Mouse (Mus musculus): ENCODE measurements around the gene Kif18b. TPM values are rescaled to one million over a fixed set of nuclear protein-coding genes. Genes with fewer than 3 reads are reported as not detected.

Gene Kif18b
- total RNA-seq, 2 experiments from 2014 or later = 0.27 to 0.40 TPM

- peak in 1 of 2 experiments; percentile 29 for DNase-seq
These were observed 12.7 kb upstream of the Kif18b start for GRCm38 (mm10) chr11:102937529-102938182.

GRCm38 (mm10) chr11:102936272-102936671 lies 11.3 kb upstream of the Kif18b start:
- DNase-seq = no peak

DNA sequence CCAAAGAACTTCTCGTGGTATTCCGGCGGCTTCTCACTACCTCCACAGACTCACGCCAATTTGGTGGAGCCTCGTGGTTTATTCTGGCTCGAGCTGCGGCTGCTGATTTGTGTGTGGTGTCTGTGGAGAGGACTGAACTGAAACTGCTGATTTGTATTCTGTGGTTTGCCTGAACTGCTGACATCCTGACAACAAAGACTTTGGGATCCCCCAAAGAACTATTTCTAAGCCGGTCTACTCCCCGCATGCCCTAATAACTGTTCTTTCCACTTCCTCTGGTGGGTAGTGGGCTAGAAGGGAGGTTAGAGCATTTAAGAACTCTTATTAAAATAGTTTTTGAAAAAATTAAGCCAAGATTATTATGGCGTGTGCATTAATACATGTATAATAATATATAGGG lies 5.7 kb upstream of the Kif18b start:
- no peak for DNase-seq

- no peak for DNase-seq
These were observed 410 bp upstream of the Kif18b start for GRCm38 (mm10) chr11:102925351-102925717.

GRCm38 (mm10) chr11:102921491-102921890 lies 3.4 kb downstream of the Kif18b start:
- no peak for DNase-seq

DNA sequence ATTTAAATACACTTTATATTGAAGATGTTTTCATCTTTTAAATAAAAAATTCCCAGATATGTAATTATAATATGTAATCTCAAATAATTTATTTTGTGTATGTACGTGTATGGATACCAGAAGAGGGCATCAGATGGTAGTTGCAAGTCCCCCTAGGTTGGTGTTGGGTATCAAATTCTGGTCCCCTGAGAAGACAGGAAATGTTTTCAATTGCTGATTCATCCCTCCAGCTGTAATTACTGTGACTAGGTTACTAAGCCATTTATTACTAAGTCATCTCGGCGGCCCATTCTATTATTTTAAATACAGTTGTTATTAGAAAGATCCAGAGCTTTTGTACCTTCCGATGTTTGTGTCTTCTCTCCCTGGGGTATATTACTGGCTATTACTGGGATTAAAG lies 6.8 kb downstream of the Kif18b start:
- no peak for DNase-seq

DNA sequence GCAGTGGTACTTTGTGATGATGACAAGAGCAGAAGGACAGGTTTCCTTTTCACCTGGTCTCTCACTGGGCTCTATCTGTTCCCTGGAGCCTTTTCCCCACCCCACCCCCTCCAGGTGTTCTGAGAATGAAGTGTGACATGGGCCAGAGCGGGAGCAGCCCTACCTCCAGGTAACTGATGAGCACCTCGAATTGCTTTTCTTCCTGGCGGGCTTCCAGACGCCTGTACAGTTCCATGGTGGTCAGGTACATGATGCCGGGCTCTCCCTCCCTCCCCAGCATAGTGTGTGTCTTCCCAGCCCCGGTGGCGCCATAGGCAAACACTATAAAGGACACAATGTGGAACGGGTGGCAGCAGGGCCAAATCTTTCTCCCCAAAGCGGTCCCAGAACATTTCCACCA lies 9.5 kb downstream of the Kif18b start:
- DNase-seq = no peak

DNA sequence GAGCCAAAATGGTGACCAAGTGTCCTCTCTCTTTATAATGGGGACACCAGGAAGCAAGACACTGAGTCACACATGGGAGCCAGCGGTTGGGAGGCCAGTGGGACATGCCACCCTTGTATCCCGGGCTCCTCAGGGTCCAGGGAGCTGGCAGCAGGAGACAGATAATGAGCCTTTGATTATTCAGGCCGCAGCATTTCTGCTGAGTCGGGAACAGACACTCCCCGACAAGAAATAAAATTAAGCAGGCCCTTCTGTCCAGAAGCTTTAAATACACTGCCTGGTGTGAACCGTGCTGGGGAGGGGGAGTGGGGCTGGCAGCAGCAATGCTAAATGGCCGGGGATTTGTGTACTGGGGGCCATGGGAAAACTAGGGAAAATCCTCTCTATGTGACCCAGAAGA lies 13.5 kb downstream of the Kif18b start:
- DNase-seq = no peak

GRCm38 (mm10) chr11:102903654-102904053 lies 21.3 kb downstream of the Kif18b start:
- no peak for DNase-seq

- no peak for DNase-seq
These were observed 22.8 kb downstream of the Kif18b start for GRCm38 (mm10) chr11:102902107-102902506.

DNA sequence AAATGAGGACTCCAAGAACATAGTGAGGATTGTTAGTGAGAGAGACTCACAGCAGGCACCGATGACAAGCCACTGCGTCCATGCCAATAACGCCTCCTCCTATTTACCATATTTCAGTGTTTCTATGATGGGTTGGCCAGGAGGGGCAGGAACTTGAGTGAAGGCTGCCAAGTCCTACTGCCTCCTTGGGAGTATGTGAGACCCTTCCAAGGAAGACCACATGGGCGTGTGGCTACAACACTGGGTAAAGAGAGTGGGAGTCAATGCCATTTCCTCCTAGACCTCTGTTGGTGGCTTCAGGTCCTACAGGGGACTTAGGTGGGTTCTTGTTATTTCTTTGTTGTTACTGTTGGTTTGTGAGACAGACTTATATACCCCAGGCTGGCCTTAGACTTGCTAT lies 23.7 kb downstream of the Kif18b start:
- DNase-seq = no peak

DNA sequence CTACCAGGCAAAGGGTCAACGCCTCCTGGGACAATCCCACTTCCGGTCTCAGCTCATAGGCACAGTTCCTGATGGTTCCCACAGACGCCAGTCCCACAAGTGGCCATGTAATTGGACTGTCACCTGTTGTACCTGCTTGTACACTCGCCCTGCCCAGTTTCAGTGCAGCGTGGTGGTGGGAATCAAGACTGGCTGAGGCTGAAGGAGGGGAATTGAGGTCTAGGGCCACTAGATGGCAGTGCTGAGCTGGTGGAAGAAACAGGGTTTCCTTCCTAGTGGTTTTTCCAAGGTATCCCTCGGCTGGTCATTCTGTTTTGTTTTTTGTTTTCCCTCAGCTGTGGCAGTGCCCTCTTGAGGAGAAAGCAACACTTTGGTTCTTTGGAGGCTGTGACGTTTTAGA lies 24.2 kb downstream of the Kif18b start, which contains the start of gene Gfap:
Gene Gfap, minus strand, starts transcription at position 150 of the 400 bp plus-strand sequence.
- DNase-seq = peak; percentile 82 to 85

DNA sequence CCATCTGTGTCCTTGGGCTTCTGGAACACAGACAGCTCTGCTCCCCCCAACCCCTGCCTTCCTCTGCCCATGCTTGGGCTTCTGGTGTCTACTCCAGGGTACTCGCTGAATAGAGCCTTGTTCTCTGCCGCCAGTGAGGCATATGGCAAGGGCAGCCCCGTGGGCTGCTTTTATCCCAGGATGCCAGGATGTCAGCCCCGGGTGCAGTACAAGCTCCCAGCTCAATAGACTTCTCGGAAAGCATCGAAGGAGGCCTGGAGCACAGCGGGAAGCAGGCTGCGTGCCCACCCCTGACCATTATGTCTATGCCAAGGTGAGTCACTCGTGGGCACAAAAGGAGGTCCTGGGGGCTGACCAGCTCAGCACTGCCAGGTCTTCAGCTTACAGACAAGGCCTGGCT lies 26.5 kb downstream of the Kif18b start:
- peak; percentile 60 to 71 for DNase-seq

- DNase-seq = no peak
These were observed 28.3 kb downstream of the Kif18b start for GRCm38 (mm10) chr11:102896641-102897040.

- DNase-seq = no peak
These were observed 29.1 kb downstream of the Kif18b start for GRCm38 (mm10) chr11:102895779-102896178.

GRCm38 (mm10) chr11:102894716-102895115 lies 30.2 kb downstream of the Kif18b start:
- DNase-seq = no peak

DNA sequence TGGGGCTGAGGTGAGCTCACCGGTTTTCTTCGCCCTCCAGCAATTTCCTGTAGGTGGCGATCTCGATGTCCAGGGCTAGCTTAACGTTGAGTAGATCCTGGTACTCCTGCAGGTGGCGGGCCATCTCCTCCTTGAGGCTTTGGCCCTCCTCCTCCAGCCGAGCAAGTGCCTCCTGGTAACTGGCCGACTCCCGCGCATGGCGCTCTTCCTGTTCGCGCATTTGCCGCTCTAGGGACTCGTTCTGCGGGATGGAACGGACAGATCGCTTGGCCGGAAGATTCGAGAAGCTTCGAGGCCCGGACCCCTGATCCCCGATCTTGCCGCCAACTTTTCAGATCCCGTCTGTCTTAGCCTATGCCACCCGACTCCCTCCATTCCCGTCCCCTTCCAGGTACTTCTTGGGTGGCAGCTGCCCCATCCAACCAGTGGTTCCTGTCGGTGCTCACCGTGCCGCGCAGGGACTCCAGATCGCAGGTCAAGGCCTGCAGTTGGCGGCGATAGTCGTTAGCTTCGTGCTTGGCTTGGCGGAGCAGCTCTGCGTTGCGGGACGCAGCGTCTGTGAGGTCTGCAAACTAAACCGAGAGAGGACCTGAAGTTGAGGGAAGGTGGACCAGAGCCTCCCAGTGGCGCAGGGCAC lies 31.8 kb downstream of the Kif18b start:
- DNase-seq = no peak

- DNase-seq = no peak
These were observed 34.8 kb downstream of the Kif18b start for GRCm38 (mm10) chr11:102890096-102890495.

DNA sequence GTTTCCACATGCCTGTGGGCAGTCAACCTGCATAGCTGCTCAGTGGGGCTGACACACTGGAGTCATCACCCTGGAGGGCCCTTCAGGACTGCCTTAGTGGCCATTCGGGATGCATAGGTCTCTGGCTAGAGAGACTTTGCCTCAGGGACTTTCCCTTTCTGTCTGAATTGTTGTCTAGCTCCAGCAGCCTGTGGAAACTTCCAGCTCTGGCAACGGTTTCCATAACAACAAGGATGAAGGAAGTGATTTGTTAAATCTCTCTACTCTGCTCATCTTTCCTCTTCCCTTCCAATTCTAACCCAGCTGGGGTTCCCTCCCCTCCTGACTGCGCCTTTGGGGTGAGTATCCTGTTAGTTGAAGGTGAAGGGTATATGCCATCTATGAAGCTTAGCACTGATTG lies 36.8 kb downstream of the Kif18b start:
- DNase-seq = peak; percentile 55 to 65

DNA sequence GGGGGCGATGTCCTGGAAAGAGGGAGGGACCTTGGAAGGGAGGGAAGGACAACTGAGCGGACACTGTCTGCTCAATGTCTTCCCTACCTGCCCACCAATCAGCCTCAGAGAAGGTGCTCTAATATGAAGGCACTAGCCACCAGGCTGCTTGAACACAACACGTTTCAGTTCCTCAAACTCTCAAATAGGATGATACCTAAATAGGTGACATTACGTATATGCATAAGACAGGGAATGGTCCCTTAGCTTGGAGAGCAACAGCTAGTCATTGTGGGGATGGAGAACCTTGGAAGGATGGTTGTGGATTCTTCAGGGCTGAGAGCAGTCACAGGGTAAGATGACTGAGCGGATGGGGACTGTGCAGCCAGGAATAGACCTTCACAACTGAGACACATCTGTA lies 37.5 kb downstream of the Kif18b start:
- no peak for DNase-seq

DNA sequence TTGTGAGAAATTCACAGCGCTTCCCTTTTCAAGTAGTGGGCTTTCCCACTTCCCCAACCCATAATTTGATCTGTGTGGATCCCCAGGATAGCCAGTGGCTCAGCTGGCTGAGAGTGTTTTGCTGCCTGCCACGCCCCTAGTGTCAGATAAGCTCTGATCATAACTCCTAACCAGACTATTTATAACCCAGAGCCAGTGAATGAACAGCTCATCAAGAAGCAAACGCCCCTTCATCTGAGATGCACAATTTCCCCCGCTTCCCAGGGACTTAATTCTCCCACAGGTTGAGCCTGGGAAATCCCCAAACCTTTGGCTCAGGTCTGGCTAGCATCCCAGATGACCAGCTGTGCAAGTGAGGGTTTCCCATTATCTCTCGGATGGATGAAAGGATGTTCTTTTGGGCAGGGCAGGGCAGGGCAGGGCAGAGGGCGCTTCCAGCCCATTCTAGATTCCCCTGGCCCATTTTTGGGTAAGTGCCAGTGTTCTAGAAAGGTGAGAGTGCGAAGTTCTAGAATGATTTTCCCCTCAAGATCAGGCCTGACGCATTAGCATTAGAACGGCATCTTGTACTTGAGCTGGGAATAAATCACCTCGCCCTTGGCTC lies 40.2 kb downstream of the Kif18b start, which contains the start of gene Fam187a:
Gene Fam187a, plus strand, starts transcription at position 554 of the 604 bp plus-strand sequence.
- no peak for DNase-seq

DNA sequence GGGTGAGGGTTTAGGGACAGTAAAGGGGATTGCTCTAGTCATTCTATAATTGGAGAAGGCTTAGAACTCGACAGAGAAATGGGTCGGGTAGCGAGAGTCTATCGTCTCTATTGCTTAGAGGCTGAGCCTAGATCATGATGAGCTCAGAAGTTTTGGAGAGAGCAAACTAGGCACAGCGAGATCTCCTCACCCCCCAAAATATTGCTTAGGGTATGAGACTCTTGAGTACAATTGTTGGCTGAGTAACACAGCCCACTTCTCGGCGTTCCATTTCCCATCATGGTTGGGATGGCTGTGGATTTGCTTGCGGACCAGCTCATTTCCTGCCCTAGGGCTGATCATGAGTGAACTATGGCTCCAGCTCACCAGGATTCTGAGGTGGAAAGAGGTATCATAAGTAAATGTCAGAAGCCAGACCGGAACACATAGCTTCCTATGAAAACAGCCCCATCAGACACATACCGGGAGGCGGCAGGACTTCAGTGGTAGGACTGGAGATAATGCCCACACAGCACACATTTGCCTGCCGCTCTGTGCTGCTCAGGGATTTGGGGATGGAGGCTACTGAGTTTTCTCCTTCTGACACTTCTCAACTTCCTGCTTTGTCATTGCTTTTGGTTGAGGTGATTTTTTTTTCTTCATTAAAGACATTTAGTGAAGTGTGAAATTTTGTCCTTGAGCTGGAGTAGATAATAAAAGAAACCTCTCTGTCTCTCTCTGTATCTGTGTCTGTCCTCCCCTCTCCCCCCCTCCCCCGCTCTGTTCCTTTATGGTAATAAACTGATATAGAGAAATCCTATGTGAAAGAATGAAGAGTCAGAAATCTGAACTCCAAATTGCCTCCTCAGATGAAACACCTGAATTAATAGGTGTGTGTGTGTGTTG lies 43.4 kb downstream of the Kif18b start:
- DNase-seq = no peak

Measured in layer of hippocampus, postnatal 36 days (tissue).